ENCODE assay signal across 13 mouse cellular contexts in the genomic region with DNA sequence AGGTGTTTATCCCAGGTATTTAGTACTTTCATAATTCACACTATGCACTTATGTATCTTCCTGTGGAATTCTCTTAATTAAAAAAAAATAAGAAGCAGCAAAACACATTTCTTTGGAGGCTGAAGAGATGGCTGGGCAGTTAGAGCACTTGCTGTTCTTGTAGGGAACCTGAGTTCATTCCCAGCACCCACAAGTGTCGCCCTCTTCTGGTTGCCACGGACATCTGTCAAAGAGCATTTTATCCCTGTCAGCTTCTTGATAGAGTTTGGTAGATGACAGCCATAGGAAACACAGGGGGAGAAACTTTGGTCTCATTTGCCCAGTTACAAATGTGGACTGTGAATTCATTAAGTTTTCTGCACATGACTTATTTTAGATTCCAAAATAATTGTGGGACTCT. TPM values are rescaled to one million over a fixed set of nuclear protein-coding genes. Genes with fewer than 3 reads are reported as not detected.
DNase-seq lines count a peak whose midpoint lies in the region; ATAC-seq and TF ChIP-seq lines count a peak whose summit lies in the region.
"Had no signal": no experiment of that assay in that cellular context is flagged by ENCODE, and none has a peak within 500 bp of the region (broad histone marks: within the 10 kb centered on the region; RNA-seq: fewer than 3 reads in every experiment).

No protein-coding gene starts in this region.

- no peaks in the 10 kb centered on the region; the same call in 1 of the 2 replicates for H3K4me1 ChIP-seq in heart, adult 2 months (ENCODE audit: control insufficient read depth, insufficient read depth, low read length)
- no peaks in the 10 kb centered on the region for H3K4me1 ChIP-seq in thymus, adult 2 months (replicated peaks; ENCODE audit: control insufficient read depth, insufficient read depth, low read length)
- 0 out of 2 replicates have a peak, but pooled peaks cover 5% of the 10 kb centered on the region for H3K4me1 ChIP-seq in neural tube, embryonic 15.5 days
- H3K4me1 ChIP-seq in heart, embryonic 11.5 days (ENCODE audit: control insufficient read depth, insufficient read depth, low read length), result no peaks in the 10 kb centered on the region
- H3K4me1 ChIP-seq: embryonic facial prominence, embryonic 15.5 days; midbrain, embryonic 13.5 days had no signal

- TF ChIP-seq CTCF in heart, adult 2 months (IDR thresholded peaks at IDR 0.05), result peak; percentile 22
- TF ChIP-seq CTCF in thymus, adult 2 months (IDR thresholded peaks at IDR 0.05; ENCODE audit: borderline replicate concordance, control insufficient read depth, extremely low read depth, insufficient read depth, low read length, poor library complexity), result no peak

- DNase-seq in heart, adult 2 months, result no peak
- no peak for DNase-seq in heart, postnatal 10 days
- DNase-seq in thymus, adult 2 months, result peak; percentile 21
- no peak for DNase-seq in thymus, adult 18-20 months
- DNase-seq in lung, postnatal 10 days, result peak; percentile 8
- DNase-seq: heart, postnatal 4 days; kidney, postnatal 25 days had no signal

- H3K4me3 ChIP-seq in heart, adult 2 months, result no peak overlapping the region
- no peak overlapping the region for H3K4me3 ChIP-seq in thymus, adult 2 months (ENCODE audit: control insufficient read depth, insufficient read depth, low read length)
- H3K4me3 ChIP-seq in neural tube, embryonic 15.5 days (replicated peaks), result no peak overlapping the region
- no peak overlapping the region for H3K4me3 ChIP-seq in heart, embryonic 11.5 days (ENCODE audit: low read depth, low read length)
- H3K4me3 ChIP-seq: embryonic facial prominence, embryonic 15.5 days; limb, embryonic 13.5 days; midbrain, embryonic 13.5 days had no signal

- TF ChIP-seq EP300 in heart, adult 2 months (IDR thresholded peaks at IDR 0.05; ENCODE audit: insufficient read depth, low read depth, low read length), result no peak

- ATAC-seq in frontal cortex, adult (ENCODE audit: low TSS enrichment), result no peak
- ATAC-seq in neural tube, embryonic 15.5 days (ENCODE audit: low FRiP score), result no peak
- ATAC-seq in heart, embryonic 11.5 days (replicated peaks; ENCODE audit: insufficient number of reproducible peaks, low FRiP score, low TSS enrichment), result no peak
- ATAC-seq: midbrain, embryonic 13.5 days had no signal

- H3K27ac ChIP-seq in heart, adult 2 months, result no peak overlapping the region
- no peak overlapping the region for H3K27ac ChIP-seq in thymus, adult 2 months (ENCODE audit: control insufficient read depth, insufficient read depth, low read length)
- H3K27ac ChIP-seq in neural tube, embryonic 15.5 days (replicated peaks), result no peak overlapping the region
- no peak overlapping the region for H3K27ac ChIP-seq in heart, embryonic 11.5 days (ENCODE audit: low read depth, low read length)
- H3K27ac ChIP-seq: embryonic facial prominence, embryonic 15.5 days; limb, embryonic 13.5 days; midbrain, embryonic 13.5 days had no signal

- no peaks in the 10 kb centered on the region for H3K9me3 ChIP-seq in neural tube, embryonic 15.5 days (replicated peaks)
- H3K9me3 ChIP-seq in heart, embryonic 11.5 days (replicated peaks; ENCODE audit: control insufficient read depth, low read length), result no peaks in the 10 kb centered on the region
- H3K9me3 ChIP-seq: embryonic facial prominence, embryonic 15.5 days; limb, embryonic 13.5 days; midbrain, embryonic 13.5 days had no signal

- no peaks in the 10 kb centered on the region for H3K79me2 ChIP-seq in heart, adult 2 months (replicated peaks; ENCODE audit: control insufficient read depth, insufficient read depth, low read length)

- 37% methylated on average over 2 of the region's 2 CpGs for WGBS in heart, adult 2 months
- 40% methylated on average over 2 of the region's 2 CpGs for WGBS in thymus, adult 2 months
- WGBS in neural tube, embryonic 15.5 days, result 56% methylated on average over 2 of the region's 2 CpGs
- 24% methylated on average over 2 of the region's 2 CpGs for WGBS in heart, embryonic 11.5 days (ENCODE audit: insufficient replicate concordance)

- no peak overlapping the region for H3K4me2 ChIP-seq in neural tube, embryonic 15.5 days
- H3K4me2 ChIP-seq in heart, embryonic 11.5 days, result no peak overlapping the region
- H3K4me2 ChIP-seq: embryonic facial prominence, embryonic 15.5 days; limb, embryonic 13.5 days; midbrain, embryonic 13.5 days had no signal

- H3K36me3 ChIP-seq in heart, adult 2 months (ENCODE audit: control insufficient read depth, insufficient read depth, low read length), result no peaks in the 10 kb centered on the region
- H3K36me3 ChIP-seq in thymus, adult 2 months (ENCODE audit: control insufficient read depth, insufficient read depth, low read length), result no peaks in the 10 kb centered on the region
- no peaks in the 10 kb centered on the region for H3K36me3 ChIP-seq in neural tube, embryonic 15.5 days
- no peaks in the 10 kb centered on the region for H3K36me3 ChIP-seq in heart, embryonic 11.5 days (ENCODE audit: control insufficient read depth, insufficient read depth, low read length)
- H3K36me3 ChIP-seq: embryonic facial prominence, embryonic 15.5 days; limb, embryonic 13.5 days; midbrain, embryonic 13.5 days had no signal

- no peaks in the 10 kb centered on the region for H3K27me3 ChIP-seq in heart, adult 2 months (ENCODE audit: control insufficient read depth, insufficient read depth, low read length)
- no peaks in the 10 kb centered on the region for H3K27me3 ChIP-seq in thymus, adult 2 months (ENCODE audit: control insufficient read depth, insufficient read depth, low read length)
- H3K27me3 ChIP-seq in neural tube, embryonic 15.5 days (replicated peaks), result no peaks in the 10 kb centered on the region
- no peaks in the 10 kb centered on the region for H3K27me3 ChIP-seq in heart, embryonic 11.5 days (ENCODE audit: control insufficient read depth, insufficient read depth, low read length)
- H3K27me3 ChIP-seq: embryonic facial prominence, embryonic 15.5 days; midbrain, embryonic 13.5 days had no signal

- no peak for TF ChIP-seq POLR2A in heart, adult 2 months (IDR thresholded peaks at IDR 0.05; ENCODE audit: insufficient read depth, low read depth, low read length)
- TF ChIP-seq POLR2A in thymus, adult 2 months (IDR thresholded peaks at IDR 0.05; ENCODE audit: control insufficient read depth, extremely low read depth, insufficient read depth, low read length, poor library complexity), result no peak

- intact Hi-C loops in heart, adult 2 months (cut with DNase I), result no loop called here
- intact Hi-C loops in heart, postnatal 10 days (cut with DNase I), result no loop called here

- no peak overlapping the region for H3K9ac ChIP-seq in heart, adult 2 months (ENCODE audit: low read depth, low read length)
- no peak overlapping the region for H3K9ac ChIP-seq in neural tube, embryonic 15.5 days (replicated peaks)
- no peak overlapping the region for H3K9ac ChIP-seq in heart, embryonic 11.5 days (ENCODE audit: low read depth, low read length)
- H3K9ac ChIP-seq: embryonic facial prominence, embryonic 15.5 days; limb, embryonic 13.5 days; midbrain, embryonic 13.5 days had no signal

RNA-seq across cellular contexts. Expression of gene Fam204a, which starts 25.5 kb away (rescaled TPM):
- 10 to 100 TPM; 20.0 to 24.4 TPM for total RNA-seq in heart, adult 2 months (2021)
- 3.5 and 5.2 TPM in 2 replicates for polyA plus RNA-seq in heart, adult 2 months (2012; rRNA removed)
- total RNA-seq in heart, postnatal 10 days (2021), result 10 to 100 TPM; 28.8 to 33.0 TPM
- polyA plus RNA-seq in thymus, adult 2 months (2012; rRNA removed), result 6.3 and 8.8 TPM in 2 replicates
- polyA plus RNA-seq in neural tube, embryonic 15.5 days (2015; fragmentation: Nextera tagmentation; extraction: Ambion mirVana), result 53.8 and 62.5 TPM in 2 replicates
- 41.4 and 46.0 TPM in 2 replicates for polyA plus RNA-seq in heart, embryonic 11.5 days (2014; fragmentation: Nextera tagmentation; extraction: Ambion mirVana)

Comparison
In these comparisons a context has a peak if more than half of its experiments do, and no peak if none do; other contexts are left out.
1. DNase-seq: peak in thymus, adult 2 months (single experiment) and lung, postnatal 10 days (single experiment); none in heart, adult 2 months (0 of 2), heart, postnatal 10 days (0 of 2) and thymus, adult 18-20 months (0 of 2).